Mouse (Mus musculus): ENCODE results near the gene Gm10134. TPM values are rescaled to one million over a fixed set of nuclear protein-coding genes. Genes with fewer than 3 reads are reported as not detected.
A peak's percentile ranks its signal among the peaks of the same experiment; 100 is the strongest.

Gm10134 gene
- polyA plus RNA-seq, 1 experiment = 0.89 TPM

- DNase-seq (ENCODE audit: low read depth) = no peak
These were observed 27.3 kb downstream of the Gm10134 start for GRCm38 (mm10) chr2:28532938-28533771.

DNA sequence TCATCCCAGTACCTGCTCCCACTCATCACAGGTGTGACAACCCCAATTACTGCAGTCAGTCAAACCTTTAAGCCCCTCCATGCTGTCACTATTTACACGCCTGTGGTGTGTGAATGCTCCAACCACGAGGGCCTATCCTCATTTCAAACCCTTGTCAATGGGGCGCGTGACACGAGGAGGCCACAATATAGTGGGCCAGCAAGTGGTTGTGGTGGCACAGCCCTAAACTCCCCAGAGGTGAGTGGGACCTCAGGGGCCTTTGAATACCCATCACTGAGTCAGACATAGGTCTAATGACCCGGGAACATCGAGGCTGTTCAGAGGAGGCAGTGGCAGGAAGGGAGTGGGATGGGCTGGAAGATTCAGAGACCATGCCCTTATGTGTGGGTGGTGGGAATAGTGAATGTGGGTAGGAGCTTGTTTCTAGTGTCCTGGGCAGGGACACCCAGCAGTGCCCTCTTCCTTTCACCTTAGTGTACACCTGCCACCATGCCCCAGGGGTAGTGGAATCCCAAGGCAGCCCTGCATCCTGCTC is 28.1 kb downstream of the Gm10134 start:
- no peak for DNase-seq (ENCODE audit: low read depth)

GRCm38 (mm10) chr2:28534436-28535262 is 28.8 kb downstream of the Gm10134 start:
- DNase-seq (ENCODE audit: low read depth) = no peak

- DNase-seq (ENCODE audit: low read depth) = no peak
These were observed 29.3 kb downstream of the Gm10134 start for GRCm38 (mm10) chr2:28535263-28535540.

DNA sequence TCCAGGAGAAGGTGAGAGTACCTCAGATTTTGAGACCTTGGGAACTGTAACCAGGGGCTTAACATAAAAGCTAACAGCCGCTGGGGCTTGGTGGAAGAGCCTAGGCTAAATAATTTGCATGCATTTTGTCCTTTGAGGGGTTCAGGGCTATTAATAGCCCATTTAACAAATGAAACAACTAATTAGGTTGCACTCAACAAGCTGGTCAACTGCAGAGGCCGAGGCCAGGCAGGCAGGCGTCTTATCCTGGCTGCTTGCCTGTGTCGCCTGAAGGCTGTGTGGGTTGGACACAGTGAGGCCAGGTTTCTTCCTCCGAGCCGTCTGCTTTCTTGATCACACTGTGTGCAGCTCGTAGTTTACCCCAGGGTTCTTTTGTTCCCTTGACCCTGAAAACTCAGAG is 29.8 kb downstream of the Gm10134 start:
- no peak for DNase-seq (ENCODE audit: low read depth)

GRCm38 (mm10) chr2:28536166-28536565 is 30.3 kb downstream of the Gm10134 start:
- no peak for DNase-seq (ENCODE audit: low read depth)

GRCm38 (mm10) chr2:28536766-28537633 is 31.1 kb downstream of the Gm10134 start:
- DNase-seq (ENCODE audit: low read depth) = peak; percentile 82

GRCm38 (mm10) chr2:28537634-28537920 is 31.7 kb downstream of the Gm10134 start:
- no peak for DNase-seq (ENCODE audit: low read depth)

DNA sequence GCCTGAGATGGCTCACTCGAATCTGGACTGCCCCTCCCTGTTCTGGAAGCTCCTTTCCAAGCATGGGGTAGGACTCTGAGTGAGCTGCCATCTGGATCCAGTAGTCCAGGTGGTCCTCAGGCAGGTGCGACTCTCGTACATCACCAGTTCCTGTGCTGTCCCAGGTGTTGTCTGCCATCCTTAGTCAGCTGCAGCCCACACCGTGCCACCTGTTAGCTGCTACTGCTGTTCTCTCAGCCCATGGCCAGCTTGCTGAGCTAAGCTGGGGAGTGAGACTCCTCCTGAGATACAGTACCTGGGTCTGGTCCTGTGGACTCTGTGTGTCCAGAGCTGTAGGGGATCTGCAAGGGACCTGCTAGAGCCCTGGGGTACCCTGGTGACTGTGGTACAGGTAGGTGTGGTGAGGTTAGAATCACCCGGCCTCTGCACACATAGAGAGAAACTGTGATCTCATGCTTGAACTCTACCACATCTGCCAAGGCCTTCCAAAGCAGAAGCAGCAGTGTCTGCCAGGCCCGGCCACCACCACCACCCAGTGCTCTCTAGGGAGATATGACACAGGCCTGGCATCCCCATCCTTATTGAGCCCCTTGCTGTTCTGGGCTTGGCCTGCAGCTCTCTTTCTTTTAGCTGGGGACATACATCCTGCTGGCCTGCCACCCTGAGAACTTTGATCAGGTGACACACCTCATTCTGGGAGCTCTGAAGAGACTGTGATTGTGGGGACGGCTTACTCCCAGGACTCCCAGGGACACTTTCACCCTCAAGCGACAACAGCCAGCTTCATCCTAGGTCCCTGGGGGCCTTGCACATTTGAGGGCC is 32.3 kb downstream of the Gm10134 start:
- DNase-seq (ENCODE audit: low read depth) = no peak

GRCm38 (mm10) chr2:28538817-28539128 is 32.9 kb downstream of the Gm10134 start:
- no peak for DNase-seq (ENCODE audit: low read depth)

- no peak for DNase-seq (ENCODE audit: low read depth)
These were observed 33.3 kb downstream of the Gm10134 start for GRCm38 (mm10) chr2:28539206-28539605.

DNA sequence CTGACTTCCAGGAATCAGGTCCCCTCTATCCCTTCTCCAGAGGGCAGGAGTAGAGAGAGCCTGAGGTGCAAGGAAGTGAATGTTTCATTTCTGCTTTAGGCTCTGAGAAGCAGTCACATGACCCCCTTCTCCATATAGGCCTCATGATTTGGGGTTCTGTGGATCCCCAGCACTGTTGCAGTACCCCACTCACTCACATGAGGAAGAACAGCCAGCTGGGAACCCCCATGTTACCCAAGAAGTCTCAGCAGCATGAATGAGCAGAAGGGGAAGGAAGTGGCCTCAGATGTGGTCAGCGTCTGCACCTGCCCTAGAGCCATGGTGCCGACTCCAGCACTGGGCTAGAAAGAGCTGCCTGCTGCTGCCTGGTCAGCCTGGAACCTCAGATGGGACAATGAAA is 34.1 kb downstream of the Gm10134 start:
- DNase-seq (ENCODE audit: low read depth) = no peak

DNA sequence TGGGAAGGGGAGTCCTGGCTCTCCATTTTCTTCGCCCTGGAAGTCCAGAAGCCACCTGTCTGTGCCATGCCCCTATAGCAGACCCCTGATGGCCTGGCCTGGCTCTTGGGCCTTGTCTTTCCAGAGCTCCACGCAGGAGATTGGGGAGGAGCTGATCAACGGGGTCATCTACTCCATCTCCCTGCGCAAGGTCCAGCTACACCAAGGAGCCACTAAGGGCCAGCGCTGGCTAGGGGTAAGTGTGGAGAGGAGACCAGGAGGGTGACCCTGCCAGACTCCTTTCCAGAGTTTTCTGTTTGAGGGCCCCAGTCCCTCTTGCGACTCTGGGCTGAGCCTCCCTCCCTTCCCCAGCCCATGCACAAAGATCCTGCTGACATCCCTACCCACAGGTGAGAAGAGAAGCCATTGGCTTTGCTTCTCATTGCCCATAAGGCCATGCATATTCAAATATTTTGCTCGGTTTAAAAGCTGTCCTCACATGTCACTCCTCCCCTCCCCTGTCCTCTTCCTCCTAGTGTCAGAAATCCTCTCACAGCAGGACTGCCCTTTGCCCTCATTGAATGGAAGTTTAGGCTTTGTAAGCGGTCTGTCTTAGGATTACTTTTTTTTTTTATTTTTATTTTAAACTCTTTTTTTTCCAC is 34.8 kb downstream of the Gm10134 start:
- DNase-seq (ENCODE audit: low read depth) = no peak

DNA sequence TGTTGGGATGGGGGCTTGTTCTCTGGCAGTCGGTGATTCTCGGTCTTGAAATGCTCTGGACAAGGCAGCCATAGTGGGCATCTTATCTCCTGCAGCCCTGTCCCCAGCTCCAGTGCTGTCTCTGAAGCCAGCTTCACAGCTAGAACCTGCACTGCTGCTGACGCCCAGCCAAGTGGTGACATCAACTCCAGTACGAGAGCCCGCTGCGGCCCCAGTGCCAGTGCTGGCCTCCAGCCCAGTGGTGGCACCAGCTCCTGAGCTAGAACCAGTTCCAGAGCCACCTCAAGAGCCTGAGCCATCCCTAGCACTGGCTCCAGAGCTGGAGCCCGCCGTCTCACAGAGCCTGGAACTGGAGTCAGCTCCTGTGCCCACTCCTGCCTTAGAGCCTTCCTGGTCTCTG is 38.0 kb downstream of the Gm10134 start:
- no peak for DNase-seq (ENCODE audit: low read depth)

- DNase-seq (ENCODE audit: low read depth) = no peak
These were observed 40.1 kb downstream of the Gm10134 start for GRCm38 (mm10) chr2:28545976-28546375.

GRCm38 (mm10) chr2:28546560-28546959 is 40.7 kb downstream of the Gm10134 start:
- DNase-seq (ENCODE audit: low read depth) = no peak

DNA sequence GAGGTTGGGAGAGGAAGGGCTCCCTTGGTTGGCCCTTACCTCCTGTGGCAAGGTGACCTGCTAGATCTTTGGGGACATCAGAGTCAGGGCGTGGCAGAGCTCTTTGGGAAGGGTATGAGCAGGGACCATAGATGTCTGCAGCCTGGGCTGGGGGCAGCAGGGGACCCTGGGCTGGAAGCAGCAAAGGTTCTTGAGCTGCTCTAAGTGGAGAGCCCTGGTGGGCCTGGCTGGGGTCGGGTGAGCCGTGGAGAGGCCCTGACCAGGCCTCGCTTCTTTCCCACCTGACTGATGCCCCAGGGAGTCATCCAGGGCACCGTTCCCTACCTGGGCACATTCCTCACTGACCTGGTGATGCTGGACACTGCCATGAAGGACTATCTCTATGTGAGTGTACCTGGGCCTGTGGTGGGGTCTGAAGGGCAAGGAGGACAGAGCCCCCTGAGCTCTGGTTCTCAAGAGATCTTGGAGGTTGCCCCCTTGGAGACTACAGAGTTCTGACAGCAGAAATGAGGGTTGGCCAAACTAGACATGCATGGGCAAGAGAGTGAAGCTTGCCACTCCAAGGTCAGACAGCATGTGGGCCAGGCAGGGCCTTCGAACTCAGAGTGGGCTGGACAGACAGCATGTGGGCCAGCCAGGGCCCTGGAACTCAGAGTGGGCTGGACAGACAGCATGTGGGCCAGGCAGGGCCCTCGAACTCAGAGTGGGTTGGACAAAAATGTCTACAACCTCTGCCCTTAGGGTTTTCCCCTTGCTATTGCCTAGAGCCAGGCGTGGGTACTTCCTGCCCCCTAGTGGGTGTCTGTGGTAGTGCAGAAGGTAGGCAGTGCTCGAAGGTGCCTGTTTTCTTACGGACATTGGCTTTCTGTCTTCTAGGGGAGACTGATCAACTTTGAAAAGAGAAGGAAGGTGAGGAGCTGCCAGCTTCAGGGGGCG is 41.6 kb downstream of the Gm10134 start:
- DNase-seq (ENCODE audit: low read depth) = no peak

DNA sequence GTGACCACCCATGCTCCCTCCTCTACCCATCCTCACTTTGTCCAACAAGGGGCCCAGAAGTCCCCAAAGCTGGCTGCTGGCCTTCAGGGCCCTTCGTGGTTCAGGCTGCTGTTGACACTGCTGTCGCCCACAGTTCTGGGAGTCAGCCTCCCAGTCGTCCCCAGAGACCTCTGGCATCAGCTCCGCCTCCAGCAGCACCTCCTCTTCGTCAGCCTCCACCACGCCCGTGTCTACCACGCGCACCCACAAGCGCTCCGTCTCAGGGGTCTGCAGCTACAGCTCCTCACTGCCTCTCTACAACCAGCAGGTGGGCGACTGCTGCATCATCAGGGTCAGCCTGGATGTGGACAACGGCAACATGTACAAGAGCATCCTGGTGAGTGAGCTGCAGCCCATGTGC is 43.3 kb downstream of the Gm10134 start:
- no peak for DNase-seq (ENCODE audit: low read depth)

DNA sequence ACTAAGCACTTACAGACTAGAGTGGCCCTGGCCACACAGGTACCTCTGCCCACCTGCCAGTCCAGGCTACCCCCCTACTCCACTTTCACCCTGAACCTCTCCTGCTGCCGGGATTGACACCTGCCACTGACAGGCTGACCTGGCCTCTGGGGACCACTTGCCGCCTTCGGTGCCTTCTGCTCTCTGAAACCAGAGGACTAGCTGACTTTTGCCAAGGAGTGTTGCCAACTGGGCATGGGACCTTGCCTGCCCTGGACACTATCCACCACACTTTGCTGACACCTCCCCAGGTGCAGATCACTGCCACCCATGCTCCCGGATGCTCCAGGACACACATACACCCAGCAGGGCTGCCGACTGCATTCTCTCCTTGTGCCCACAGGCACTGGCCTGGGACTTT is 46.4 kb downstream of the Gm10134 start:
- no peak for DNase-seq (ENCODE audit: low read depth)

Data from gonadal fat pad, adult 2 months (tissue).